Mouse (Mus musculus) embryo, embryonic 11 days (tissue): ENCODE results near the gene Gm5901.
A peak's percentile ranks its signal among the peaks of the same experiment; 100 is the strongest.

Experiments
- DNase-seq: peaks from one replicate; pipeline ENCODE4 v3.0.0-alpha.2; 2015

Gm5901 gene

GRCm38 (mm10) chr7:105406322-105406721, 31.5 kb downstream of the Gm5901 start:
- no peak for DNase-seq

DNA sequence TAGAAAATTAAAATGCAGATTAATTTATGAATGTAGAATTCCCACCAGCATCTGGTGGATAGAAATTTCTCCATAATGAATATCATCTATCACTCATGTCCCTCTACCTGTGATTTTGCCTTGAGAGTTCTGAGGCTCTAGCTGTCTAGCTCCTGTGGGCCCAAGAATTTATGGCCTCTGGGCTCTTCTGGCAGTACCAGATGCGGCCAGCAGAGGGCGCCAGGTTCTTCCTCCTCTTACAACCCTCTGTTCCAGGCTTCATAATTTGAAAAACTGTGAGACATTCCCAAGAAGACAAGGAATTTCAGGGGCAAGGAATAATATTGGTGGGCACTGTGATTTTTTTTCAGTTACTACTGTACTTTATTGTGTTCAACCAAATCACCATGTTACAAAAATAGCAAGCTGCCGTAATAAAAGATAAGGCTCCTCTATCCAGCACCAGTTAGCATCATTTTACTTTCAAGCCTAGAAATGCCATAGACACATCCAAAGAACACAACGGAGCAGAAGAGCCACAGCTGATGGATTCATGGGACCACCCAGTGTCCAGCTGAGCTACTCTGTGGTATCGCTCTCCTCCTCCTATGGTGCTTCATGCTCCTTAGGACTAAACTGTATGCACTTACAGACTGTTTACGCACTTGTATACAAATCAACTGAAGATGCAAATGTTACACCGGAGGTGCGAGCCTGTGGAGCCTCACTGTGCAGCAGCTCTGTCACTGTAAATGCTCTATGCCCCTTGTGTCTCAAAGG, 37.2 kb downstream of the Gm5901 start:
- DNase-seq, result peak; percentile 67

DNA sequence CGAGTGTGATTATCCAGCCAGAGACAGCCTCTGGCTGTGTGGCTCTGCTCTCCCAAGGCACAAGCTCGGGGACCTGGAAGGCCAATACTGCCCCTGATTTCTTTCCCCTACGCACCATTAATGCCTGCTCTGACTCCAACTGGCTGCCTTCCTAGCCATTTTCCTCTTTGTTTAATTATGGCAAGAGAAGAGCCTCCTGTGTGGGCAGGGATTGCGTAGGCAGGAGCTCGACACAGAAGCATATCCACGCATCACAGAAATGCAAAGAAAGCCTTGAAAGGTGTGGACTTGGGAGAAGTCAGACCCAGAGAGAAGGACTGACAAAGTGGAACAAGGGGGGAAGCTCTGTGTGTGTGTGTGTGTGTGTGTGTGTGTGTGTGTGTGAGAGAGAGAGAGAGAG, 39.5 kb downstream of the Gm5901 start:
- no peak for DNase-seq

- DNase-seq, result no peak
Observed at GRCm38 (mm10) chr7:105416529-105416928, 41.7 kb downstream of the Gm5901 start.

- no peak for DNase-seq
Observed at GRCm38 (mm10) chr7:105418106-105418505, 43.3 kb downstream of the Gm5901 start.

GRCm38 (mm10) chr7:105420903-105421302, 46.1 kb downstream of the Gm5901 start:
- no peak for DNase-seq

- no peak for DNase-seq
Observed at GRCm38 (mm10) chr7:105424368-105424767, 49.5 kb downstream of the Gm5901 start.

- DNase-seq, result peak; percentile 58
Observed at GRCm38 (mm10) chr7:105425424-105426043, 50.7 kb downstream of the Gm5901 start, which contains the start of gene Cckbr. Gene Cckbr (plus strand): TSS chr7:105425731.

GRCm38 (mm10) chr7:105426051-105426450, 51.2 kb downstream of the Gm5901 start:
- DNase-seq, result peak; percentile 5
